Mouse (Mus musculus) thymus, adult 2 months (tissue): Measurements from ENCODE around the gene Emg1.

Source experiments
- CTCF ChIP-seq: fragments of 200-500 bp; IDR thresholded peaks from 2 replicates; pipeline ENCODE4 v1.5.1; 2012; ENCODE audit warnings: mild to moderate bottlenecking, control low read depth, low read length, moderate library complexity, borderline replicate concordance; ENCODE audit not compliant: control insufficient read depth, poor library complexity, insufficient read depth; ENCODE audit errors: extremely low read depth
- POLR2A ChIP-seq: fragments of 200-500 bp; IDR thresholded peaks from 2 replicates; pipeline ENCODE4 v1.6.1; 2012; ENCODE audit warnings: mild to moderate bottlenecking, low read length, control low read depth, moderate library complexity; ENCODE audit not compliant: control insufficient read depth, poor library complexity, insufficient read depth; ENCODE audit errors: extremely low read depth

- TF ChIP-seq CTCF = peak; percentile 97
- peak; percentile 77 for TF ChIP-seq POLR2A
These were observed 49.2 kb downstream of the Emg1 start, which contains the start of gene Lpcat3 for GRCm38 (mm10) chr6:124662477-124663423.
